Mouse (Mus musculus) bone marrow, adult 2 months (tissue): ENCODE measurements around the gene Prkcb. TPM values are rescaled to one million over a fixed set of nuclear protein-coding genes. Genes with fewer than 3 reads are reported as not detected.
A peak's percentile ranks its signal among the peaks of the same experiment; 100 is the strongest.
"Not testable (repeated sequence)": the region's sequence is repeated elsewhere in the genome, so short reads cannot be mapped to it uniquely, and the experiment has no call there.

Experiments
- H3K27ac ChIP-seq: fragments of 200-500 bp; 2 replicates; pipeline ENCODE4 v1.5.1; 2012; ENCODE audit warnings: low read depth, mild to moderate bottlenecking, control low read depth, inconsistent platforms, low read length; ENCODE audit not compliant: control insufficient read depth, poor library complexity, insufficient read depth
- H3K4me1 ChIP-seq: fragments of 200-500 bp; 2 replicates; pipeline ENCODE4 v1.6.1; 2011; ENCODE audit warnings: low read length; ENCODE audit not compliant: control insufficient read depth, insufficient read depth
- H3K4me3 ChIP-seq: fragments of 200-500 bp; replicated peaks from 2 replicates; pipeline ENCODE3; 2011; ENCODE audit warnings: mild to moderate bottlenecking, low read depth, low read length, control low read depth; ENCODE audit not compliant: control insufficient read depth
- CTCF ChIP-seq: fragments of 200-500 bp; IDR thresholded peaks from 2 replicates; pipeline ENCODE4 v1.5.1; 2011; ENCODE audit warnings: low read length, control low read depth; ENCODE audit not compliant: control insufficient read depth, insufficient read depth
- POLR2A ChIP-seq: fragments of 200-500 bp; IDR thresholded peaks from 2 replicates; pipeline ENCODE4 v1.6.1; 2011; ENCODE audit warnings: low read depth, mild to moderate bottlenecking, control low read depth, low read length, borderline replicate concordance; ENCODE audit not compliant: control insufficient read depth
- WGBS: fragments of 180-500 bp; shearing (Covaris S2); methylation state at CpG from one replicate; pipeline ENCODE4 v1.1.7; 2018; 5-methylcytosine and 5-hydroxymethylcytosine counted together
- polyA plus RNA-seq: library from polyadenylated mRNA; stranded (reverse); fragments of >200 nt; gene quantifications from 2 replicates; pipeline ENCODE4 v1.2.4, GENCODE M21; 2011; ENCODE audit warnings: low replicate concordance; ENCODE audit not compliant: missing spikeins, insufficient read depth, insufficient read length

The Prkcb gene
- 47.9 and 115 TPM in 2 replicates for polyA plus RNA-seq

DNA sequence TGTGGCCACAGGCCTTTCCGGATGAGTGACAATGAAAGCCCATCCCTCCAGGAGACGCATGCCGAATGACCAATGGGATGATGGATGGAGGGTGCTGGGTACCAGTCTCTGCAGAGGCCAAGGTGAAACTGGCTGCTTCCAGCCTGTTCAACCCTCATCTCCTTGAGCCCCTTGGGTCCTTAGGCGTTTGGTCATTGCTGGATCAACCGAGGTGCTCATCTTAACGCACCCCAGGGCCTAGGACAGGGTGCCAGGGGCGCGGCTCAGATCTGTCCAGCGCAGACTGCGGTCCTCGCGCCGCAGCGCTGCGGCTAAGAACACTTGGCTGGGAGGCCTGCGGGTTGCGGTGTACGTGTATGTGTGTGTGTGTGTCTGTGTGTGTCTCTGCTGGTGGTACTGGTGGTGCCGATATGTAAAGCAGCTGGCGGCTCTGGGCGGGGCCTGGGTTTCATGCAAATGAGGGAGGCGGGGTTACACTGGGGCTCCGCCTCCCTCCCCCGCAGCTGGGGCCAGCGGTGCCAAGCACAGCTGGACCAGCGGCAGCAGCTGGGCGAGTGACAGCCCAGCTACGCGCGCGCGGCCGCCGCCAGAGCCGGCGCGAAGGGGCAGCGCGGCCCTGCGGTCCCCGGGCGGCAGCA, at the start of gene Prkcb:
Prkcb (plus strand) TSS at position 147 of the 638 bp plus-strand sequence.
- peak within 1 kb of the TSS; percentile 88 for H3K27ac ChIP-seq
- TF ChIP-seq CTCF: no peak
- TF ChIP-seq POLR2A: peak; percentile 43; the same call in 1 of the 2 replicates
- 8% methylated on average over 42 of the region's 42 CpGs for WGBS
- H3K4me1 ChIP-seq: peaks cover 6% of the 10 kb centered on the region; the same call in 1 of the 2 replicates
- H3K4me3 ChIP-seq: peak within 1 kb of the TSS; percentile 87

DNA sequence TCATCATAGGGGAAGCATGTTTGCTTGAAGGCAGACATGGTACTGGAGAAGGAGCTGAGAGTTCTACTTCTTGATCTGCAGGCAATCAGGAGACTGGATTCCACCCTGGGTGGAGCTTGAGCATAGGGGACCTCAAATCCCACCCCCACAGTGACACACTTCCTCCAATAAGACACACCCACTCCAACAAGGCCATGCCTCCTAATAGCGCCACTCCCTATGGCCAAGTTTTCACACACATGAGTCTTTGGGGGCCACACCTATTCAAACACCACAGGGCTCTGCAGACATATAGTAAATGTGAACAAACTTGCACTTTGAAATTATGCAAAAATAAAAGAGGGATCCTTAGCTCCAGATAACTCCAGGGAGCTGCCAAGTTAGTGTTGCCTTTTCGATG, 49.6 kb upstream of the Prkcb start:
- H3K4me1 ChIP-seq: no peaks in the 10 kb centered on the region; the same call in 1 of the 2 replicates
- no peak overlapping the region for H3K27ac ChIP-seq
- TF ChIP-seq CTCF: no peak
- TF ChIP-seq POLR2A: no peak

DNA sequence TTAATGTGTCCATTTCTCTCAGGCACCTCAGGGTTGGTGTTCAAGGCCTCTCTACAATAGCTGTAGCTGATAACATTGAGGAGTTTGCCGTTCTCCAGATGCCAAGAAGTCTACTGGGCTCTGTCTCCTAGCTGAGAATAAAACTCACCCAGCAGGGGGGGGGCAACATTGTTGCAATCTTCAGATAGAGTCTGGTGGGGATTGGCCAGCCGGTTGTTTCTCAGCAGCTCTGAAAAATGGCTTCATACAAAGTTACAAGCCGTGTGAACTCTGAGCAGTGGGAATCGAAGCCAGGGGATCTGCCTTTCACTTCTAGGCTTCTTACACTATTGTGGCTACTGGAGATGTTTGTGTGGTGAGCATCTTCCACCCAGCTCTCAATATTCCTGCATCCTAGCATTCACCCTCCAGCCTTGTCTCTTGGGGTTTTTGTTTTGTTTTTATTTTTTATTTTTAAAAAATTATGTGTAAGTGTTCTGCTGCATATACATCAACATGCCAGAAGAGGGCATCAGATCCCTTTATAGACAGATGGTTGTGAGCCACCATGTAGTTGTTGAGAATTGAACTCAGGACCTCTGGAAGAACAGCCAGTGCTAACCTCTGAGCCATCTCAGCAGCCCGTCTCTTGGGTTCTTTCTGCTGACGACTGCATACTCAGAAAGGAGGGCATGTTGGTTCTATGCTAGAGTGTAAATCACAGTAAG, 48.0 kb upstream of the Prkcb start:
- TF ChIP-seq POLR2A: no peak
- no peak for TF ChIP-seq CTCF
- Histone ChIP-seq H3K27ac (no peak overlapping the region), H3K4me3 (no peak overlapping the region), H3K4me1 (no peaks in the 10 kb centered on the region; the same call in 1 of the 2 replicates)
- 77% methylated on average over 6 of the region's 6 CpGs for WGBS

More for the DNA sequence above, 49.6 kb upstream of the Prkcb start:
- 88% methylated on average over 2 of the region's 2 CpGs for WGBS
- no peak overlapping the region for H3K4me3 ChIP-seq

DNA sequence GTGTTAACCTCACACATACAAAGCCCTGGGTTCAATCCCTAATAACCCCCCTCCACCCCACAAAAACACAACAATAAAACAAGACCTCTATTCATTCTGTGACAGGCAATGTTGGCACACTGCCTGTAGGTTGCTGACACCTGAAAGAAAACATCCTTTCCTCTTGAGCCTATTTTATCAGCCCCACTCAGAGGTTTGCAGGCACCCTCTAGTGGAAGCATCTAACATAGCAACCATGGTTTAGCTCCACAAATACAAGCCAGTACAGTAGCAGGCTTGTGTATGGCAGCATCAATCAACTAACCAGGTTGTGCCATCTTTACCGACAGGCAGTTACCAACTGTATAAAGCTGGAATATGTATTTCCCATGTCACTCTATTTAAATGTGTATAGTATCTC, 46.3 kb upstream of the Prkcb start:
- Histone ChIP-seq H3K4me1 (no peaks in the 10 kb centered on the region; the same call in 1 of the 2 replicates), H3K27ac (no peak overlapping the region), H3K4me3 (no peak overlapping the region)
- no peak for TF ChIP-seq CTCF
- no peak for TF ChIP-seq POLR2A
- WGBS: 22% methylated on average over 1 of the region's 1 CpGs

- not testable (repeated sequence) for H3K4me1 ChIP-seq, H3K27ac ChIP-seq, H3K4me3 ChIP-seq
These were observed 45.8 kb upstream of the Prkcb start for GRCm38 (mm10) chr7:122242744-122243143.

- no peak overlapping the region for H3K27ac ChIP-seq
- WGBS: 75% methylated on average over 7 of the region's 7 CpGs
- TF ChIP-seq CTCF (no peak), POLR2A (no peak)
These were observed 44.4 kb upstream of the Prkcb start for GRCm38 (mm10) chr7:122244166-122244565.

GRCm38 (mm10) chr7:122244584-122244983, 44.0 kb upstream of the Prkcb start:
- Histone ChIP-seq H3K4me3 (no peak overlapping the region), H3K27ac (no peak overlapping the region), H3K4me1 (no peaks in the 10 kb centered on the region; the same call in 1 of the 2 replicates)
- TF ChIP-seq CTCF: no peak
- no peak for TF ChIP-seq POLR2A
- 87% methylated on average over 8 of the region's 8 CpGs for WGBS

More at GRCm38 (mm10) chr7:122244166-122244565, 44.4 kb upstream of the Prkcb start:
- Histone ChIP-seq H3K4me1 (no peaks in the 10 kb centered on the region; the same call in 1 of the 2 replicates), H3K4me3 (no peak overlapping the region)

DNA sequence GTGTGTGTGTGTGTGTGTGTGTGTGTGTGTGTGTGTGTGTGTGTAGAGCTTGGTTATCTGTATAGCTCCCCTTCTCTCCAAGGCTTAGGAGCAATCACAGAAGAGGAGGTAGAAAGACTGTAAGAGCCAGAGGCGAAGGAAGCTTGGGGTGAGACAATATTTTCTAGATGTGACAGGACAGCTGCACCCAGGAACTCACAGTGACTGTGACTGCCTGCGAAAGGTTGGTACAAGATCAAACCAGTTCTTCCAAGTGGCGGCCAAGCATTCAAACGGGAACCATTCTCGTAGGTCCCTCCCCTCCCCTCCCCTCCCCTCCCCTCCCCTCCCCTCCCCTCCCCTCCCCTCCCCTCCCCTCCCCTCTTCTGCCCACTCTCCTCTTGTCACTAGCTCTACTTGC, 42.6 kb upstream of the Prkcb start:
- H3K27ac ChIP-seq: no peak overlapping the region

More for the DNA sequence above, 42.6 kb upstream of the Prkcb start:
- no peak for TF ChIP-seq POLR2A
- no peak for TF ChIP-seq CTCF
- Histone ChIP-seq H3K4me3 (no peak overlapping the region), H3K4me1 (no peaks in the 10 kb centered on the region; the same call in 1 of the 2 replicates)
- 68% methylated on average over 4 of the region's 5 CpGs for WGBS
